Mouse (Mus musculus) spleen, adult 2 months (tissue): ENCODE data around the gene Atg101. TPM values are rescaled to one million over a fixed set of nuclear protein-coding genes. Genes with fewer than 3 reads are reported as not detected.

ENCODE experiments used
- DNase-seq, 2 experiments: peaks; one replicate each; pipeline versions ENCODE4 v3.0.0 to v3.0.0-alpha.2; 2012 to 2021; ENCODE audit warnings: low spot score in 2 of 2, low read depth in 1 of 2
- H3K27ac ChIP-seq: fragments of 200-500 bp; 2 replicates; pipeline ENCODE4 v1.5.1; 2012; ENCODE audit warnings: low read length, inconsistent platforms; ENCODE audit not compliant: insufficient read depth
- H3K27me3 ChIP-seq: fragments of 200-500 bp; 2 replicates; pipeline ENCODE4 v1.6.1; 2012; ENCODE audit warnings: mild to moderate bottlenecking, moderate library complexity, low read length, inconsistent platforms; ENCODE audit not compliant: control insufficient read depth, insufficient read depth
- H3K36me3 ChIP-seq: fragments of 200-500 bp; 2 replicates; pipeline ENCODE4 v1.6.1; 2012; ENCODE audit warnings: mild to moderate bottlenecking, low read length, inconsistent platforms; ENCODE audit not compliant: control insufficient read depth, insufficient read depth
- H3K4me1 ChIP-seq: fragments of 200-500 bp; 2 replicates; pipeline ENCODE4 v1.6.1; 2011; ENCODE audit warnings: inconsistent platforms; ENCODE audit not compliant: control insufficient read depth, insufficient read depth, insufficient read length
- H3K4me3 ChIP-seq: fragments of 200-500 bp; 2 replicates; pipeline ENCODE4 v1.5.1; 2011; ENCODE audit warnings: mild to moderate bottlenecking, inconsistent platforms; ENCODE audit not compliant: insufficient read depth, insufficient read length; ENCODE audit errors: extremely low read depth
- CTCF ChIP-seq: fragments of 200-500 bp; IDR thresholded peaks from 2 replicates; pipeline ENCODE4 v1.5.1; 2011; ENCODE audit warnings: mild to moderate bottlenecking, inconsistent platforms; ENCODE audit not compliant: insufficient read depth, insufficient read length, insufficient replicate concordance; ENCODE audit errors: extremely low read depth
- POLR2A ChIP-seq: fragments of 200-500 bp; IDR thresholded peaks from 2 replicates; pipeline ENCODE4 v1.6.1; 2011; ENCODE audit warnings: low read depth, low read length, inconsistent platforms
- WGBS: fragments of 180-500 bp; shearing (Covaris S2); methylation state at CpG from one replicate; pipeline ENCODE4 v1.1.7; 2018; 5-methylcytosine and 5-hydroxymethylcytosine counted together
- polyA plus RNA-seq: library from polyadenylated mRNA; depleted of rRNA; stranded (reverse); fragments of >200 nt; gene quantifications from 2 replicates; pipeline ENCODE4 v1.2.3, GENCODE M21; 2012

Atg101 gene
- polyA plus RNA-seq, 1 experiment: 24.5 TPM

- Histone ChIP-seq H3K4me3 (no peak overlapping the region), H3K4me1 (peaks cover 5% of the 10 kb centered on the region; the same call in 1 of the 2 replicates), H3K36me3 (no peaks in the 10 kb centered on the region), H3K27ac (no peak overlapping the region), H3K27me3 (no peaks in the 10 kb centered on the region)
- 90% methylated on average over 8 of the region's 8 CpGs for WGBS
- TF ChIP-seq POLR2A (no peak), CTCF (no peak)
- DNase-seq: no peak
These were observed 44.3 kb upstream of the Atg101 start for GRCm38 (mm10) chr15:101239821-101240220.

GRCm38 (mm10) chr15:101240799-101241204 lies 43.3 kb upstream of the Atg101 start:
- H3K36me3 ChIP-seq: no peaks in the 10 kb centered on the region
- TF ChIP-seq POLR2A: no peak
- peak; percentile 80; the same call in 1 of the 2 replicates for TF ChIP-seq CTCF
- no peak overlapping the region; the same call in 1 of the 2 replicates for H3K4me3 ChIP-seq
- H3K27me3 ChIP-seq: no peaks in the 10 kb centered on the region
- DNase-seq: peak; percentile 79 to 86
- H3K27ac ChIP-seq: no peak overlapping the region
- WGBS: 2% methylated on average over 10 of the region's 10 CpGs
- H3K4me1 ChIP-seq: peaks cover 5% of the 10 kb centered on the region; the same call in 1 of the 2 replicates

GRCm38 (mm10) chr15:101241236-101241635 lies 42.8 kb upstream of the Atg101 start:
- WGBS: 28% methylated on average over 9 of the region's 9 CpGs
- DNase-seq: no peak
- no peak overlapping the region for H3K4me3 ChIP-seq
- TF ChIP-seq POLR2A (no peak), CTCF (no peak)
- H3K27ac ChIP-seq: no peak overlapping the region
- no peaks in the 10 kb centered on the region for H3K27me3 ChIP-seq
- no peaks in the 10 kb centered on the region for H3K36me3 ChIP-seq
- peaks cover 5% of the 10 kb centered on the region; the same call in 1 of the 2 replicates for H3K4me1 ChIP-seq

GRCm38 (mm10) chr15:101241853-101242252 lies 42.2 kb upstream of the Atg101 start:
- 86% methylated on average over 9 of the region's 9 CpGs for WGBS
- H3K36me3 ChIP-seq: no peaks in the 10 kb centered on the region
- no peaks in the 10 kb centered on the region for H3K27me3 ChIP-seq
- H3K4me1 ChIP-seq: peaks cover 6% of the 10 kb centered on the region; the same call in 1 of the 2 replicates
- H3K27ac ChIP-seq: no peak overlapping the region
- TF ChIP-seq POLR2A (no peak), CTCF (no peak)
- no peak overlapping the region for H3K4me3 ChIP-seq
- DNase-seq: no peak

DNA sequence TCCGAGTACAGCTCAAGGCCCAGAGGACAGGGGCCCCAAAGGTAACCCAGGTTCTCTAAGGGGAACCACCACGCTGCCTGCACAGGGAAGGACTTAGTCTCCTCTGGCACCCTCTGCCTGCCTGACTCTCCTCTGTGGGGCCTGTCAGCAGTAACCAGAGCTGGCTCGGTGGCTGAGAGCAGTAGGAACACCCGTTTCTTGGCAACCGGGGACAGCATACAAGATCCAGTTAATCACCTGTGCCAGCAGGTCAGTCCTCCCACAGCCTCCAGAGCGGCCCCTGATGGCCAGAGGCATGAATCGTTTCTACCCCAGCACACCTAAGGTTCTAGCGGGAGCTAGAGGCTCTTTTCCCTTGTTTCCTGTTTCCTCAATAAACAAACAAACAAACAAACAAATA lies 41.4 kb upstream of the Atg101 start:
- H3K27me3 ChIP-seq: no peaks in the 10 kb centered on the region
- no peak for DNase-seq
- 50% methylated on average over 8 of the region's 8 CpGs for WGBS
- TF ChIP-seq POLR2A (no peak), CTCF (no peak)
- peaks cover 12% of the 10 kb centered on the region; the same call in 1 of the 2 replicates for H3K4me1 ChIP-seq
- no peaks in the 10 kb centered on the region for H3K36me3 ChIP-seq
- H3K27ac ChIP-seq: no peak overlapping the region
- H3K4me3 ChIP-seq: no peak overlapping the region

DNA sequence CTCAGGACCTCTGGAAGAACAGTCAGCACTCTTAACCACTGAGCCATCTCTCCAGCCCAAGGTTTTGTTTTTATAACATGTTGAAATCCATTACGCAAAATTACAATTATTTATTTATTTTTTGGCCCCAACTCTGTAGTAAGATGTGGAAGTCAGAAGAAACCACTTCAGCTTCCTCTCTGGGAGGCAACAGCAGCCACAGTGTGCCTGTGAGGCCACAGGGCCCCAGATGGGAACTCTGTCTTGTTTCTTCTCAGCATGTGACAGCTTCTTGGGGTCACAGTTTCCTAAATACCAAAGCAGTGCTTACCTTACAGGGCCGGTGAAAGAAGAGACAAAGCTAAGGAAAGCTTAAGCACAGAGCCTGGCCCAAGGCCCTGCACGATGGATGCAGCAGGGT lies 40.1 kb upstream of the Atg101 start:
- peak overlapping the region; percentile 74 for H3K27ac ChIP-seq

More for the DNA sequence above, 40.1 kb upstream of the Atg101 start:
- no peaks in the 10 kb centered on the region for H3K27me3 ChIP-seq
- TF ChIP-seq POLR2A (no peak), CTCF (no peak)
- H3K36me3 ChIP-seq: no peaks in the 10 kb centered on the region
- no peak for DNase-seq
- whole genome bisulfite sequencing: 28% methylated on average over 3 of the region's 3 CpGs
- no peak overlapping the region for H3K4me3 ChIP-seq
- H3K4me1 ChIP-seq: peaks cover 17% of the 10 kb centered on the region; the same call in 1 of the 2 replicates
